Mouse (Mus musculus) C2C12 (cell line): Measurements from ENCODE around the gene Gm4353.

Source experiments
- CEBPB ChIP-seq: IDR thresholded peaks from one replicate; pipeline ENCODE4 v1.6.1; 2011; ENCODE audit warnings: low read depth, mild to moderate bottlenecking, control low read depth, moderate library complexity
- CTCF ChIP-seq: IDR thresholded peaks from one replicate; pipeline ENCODE4 v1.5.1; 2011; ENCODE audit not compliant: control insufficient read depth, insufficient read depth, insufficient read length
- MAX ChIP-seq: IDR thresholded peaks from one replicate; pipeline ENCODE4 v1.6.1; 2011; ENCODE audit warnings: mild to moderate bottlenecking, control low read depth
- MYOD1 ChIP-seq: IDR thresholded peaks from one replicate; pipeline ENCODE4 v1.6.1; 2011; ENCODE audit warnings: low read depth; ENCODE audit not compliant: control insufficient read depth, insufficient read length
- USF1 ChIP-seq: IDR thresholded peaks from one replicate; pipeline ENCODE4 v1.6.1; 2011; ENCODE audit warnings: low read depth, mild to moderate bottlenecking, control low read depth, moderate library complexity

- no peak for TF ChIP-seq CTCF
- TF ChIP-seq CEBPB: no peak
- no peak for TF ChIP-seq USF1
- no peak for TF ChIP-seq MAX
- TF ChIP-seq MYOD1: no peak
Observed at GRCm38 (mm10) chr7:116034282-116034758, 50.1 kb downstream of the Gm4353 start.
